In the genomic region with DNA sequence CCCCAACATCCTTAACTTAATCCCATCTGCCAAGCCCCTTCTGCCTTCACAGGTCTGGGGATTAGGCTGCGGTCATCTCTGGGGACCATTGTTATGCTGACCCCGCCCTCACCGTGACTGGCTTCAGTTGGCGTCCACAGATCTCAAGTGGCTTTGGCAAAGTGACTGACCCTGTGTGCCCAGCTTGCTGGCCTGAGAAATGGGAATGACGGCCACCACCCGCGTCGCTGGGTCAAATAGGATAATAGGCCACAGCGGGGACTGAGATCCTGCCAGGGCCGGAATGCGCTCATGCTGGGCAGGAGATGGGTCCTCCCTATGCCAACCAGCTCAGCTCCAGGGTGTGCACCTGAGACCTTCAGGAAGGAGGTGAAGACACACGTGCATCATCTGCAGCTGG, we compare ENCODE assay signal across 18 mouse cellular contexts.
"Had no signal": no experiment of that assay in that cellular context is flagged by ENCODE, and none has a peak within 500 bp of the region (broad histone marks: within the 10 kb centered on the region; RNA-seq: fewer than 3 reads in every experiment).

No protein-coding gene starts in this region.

- ATAC-seq: midbrain, embryonic 16.5 days had no signal

- H3K9me3 ChIP-seq: midbrain, embryonic 10.5 days; midbrain, embryonic 12.5 days; neural tube, embryonic 15.5 days had no signal

- DNase-seq: lung, adult 18-20 months; lung, embryonic 14.5 days; lung, postnatal 10 days; lung, postnatal 4 days; midbrain, embryonic 14.5 days; right cerebral cortex, adult 18-20 months; right cerebral cortex, postnatal 25 days; right cerebral cortex, postnatal 4 days; spleen, adult 18-20 months; thymus, adult 18-20 months; thymus, postnatal 14 days; thymus, postnatal 36 days had no signal

- H3K27ac ChIP-seq: midbrain, embryonic 12.5 days; neural tube, embryonic 13.5 days; neural tube, embryonic 15.5 days had no signal

- H3K9ac ChIP-seq: lung, embryonic 14.5 days; midbrain, embryonic 12.5 days; neural tube, embryonic 13.5 days; neural tube, embryonic 15.5 days had no signal

- H3K27me3 ChIP-seq: midbrain, embryonic 12.5 days; neural tube, embryonic 13.5 days; neural tube, embryonic 15.5 days had no signal

- H3K4me1 ChIP-seq: neural tube, embryonic 15.5 days had no signal

- H3K4me3 ChIP-seq: midbrain, embryonic 10.5 days; midbrain, embryonic 12.5 days; myocyte; neural tube, embryonic 13.5 days; neural tube, embryonic 15.5 days had no signal

- H3K4me2 ChIP-seq: lung, embryonic 14.5 days; midbrain, embryonic 12.5 days; neural tube, embryonic 13.5 days; neural tube, embryonic 15.5 days had no signal

- H3K36me3 ChIP-seq: midbrain, embryonic 10.5 days; midbrain, embryonic 12.5 days; neural tube, embryonic 13.5 days; neural tube, embryonic 15.5 days had no signal
